Mouse (Mus musculus): ENCODE measurements around the gene Vmn2r7.
"Not testable (repeated sequence)": the region's sequence is repeated elsewhere in the genome, so short reads cannot be mapped to it uniquely, and the experiment has no call there.

Gene Vmn2r7

DNA sequence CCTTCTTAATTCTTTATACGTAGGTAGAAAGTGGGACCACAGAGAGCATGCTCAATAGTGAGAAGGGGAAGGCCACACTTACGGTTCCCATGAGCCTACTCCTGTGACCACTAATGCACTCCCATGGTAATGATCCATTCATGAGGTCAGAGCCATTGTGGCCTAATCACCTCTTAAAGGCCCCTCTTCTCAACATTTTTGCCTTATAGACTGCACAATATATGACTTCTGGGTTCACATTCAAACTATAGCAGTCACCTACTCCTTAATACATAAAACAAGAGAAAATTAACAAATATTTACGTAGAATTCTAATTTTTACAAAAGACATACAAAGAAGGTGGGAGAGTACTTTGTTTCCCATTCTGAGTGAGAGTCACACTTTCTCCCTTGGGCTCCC lies at the start of gene Vmn2r7:
Vmn2r7 (minus strand) TSS at position 101 of the 400 bp plus-strand sequence.
- not testable (repeated sequence) for DNase-seq

GRCm38 (mm10) chr3:64889725-64890124 lies 45.2 kb upstream of the Vmn2r7 start:
- DNase-seq = no peak

DNA sequence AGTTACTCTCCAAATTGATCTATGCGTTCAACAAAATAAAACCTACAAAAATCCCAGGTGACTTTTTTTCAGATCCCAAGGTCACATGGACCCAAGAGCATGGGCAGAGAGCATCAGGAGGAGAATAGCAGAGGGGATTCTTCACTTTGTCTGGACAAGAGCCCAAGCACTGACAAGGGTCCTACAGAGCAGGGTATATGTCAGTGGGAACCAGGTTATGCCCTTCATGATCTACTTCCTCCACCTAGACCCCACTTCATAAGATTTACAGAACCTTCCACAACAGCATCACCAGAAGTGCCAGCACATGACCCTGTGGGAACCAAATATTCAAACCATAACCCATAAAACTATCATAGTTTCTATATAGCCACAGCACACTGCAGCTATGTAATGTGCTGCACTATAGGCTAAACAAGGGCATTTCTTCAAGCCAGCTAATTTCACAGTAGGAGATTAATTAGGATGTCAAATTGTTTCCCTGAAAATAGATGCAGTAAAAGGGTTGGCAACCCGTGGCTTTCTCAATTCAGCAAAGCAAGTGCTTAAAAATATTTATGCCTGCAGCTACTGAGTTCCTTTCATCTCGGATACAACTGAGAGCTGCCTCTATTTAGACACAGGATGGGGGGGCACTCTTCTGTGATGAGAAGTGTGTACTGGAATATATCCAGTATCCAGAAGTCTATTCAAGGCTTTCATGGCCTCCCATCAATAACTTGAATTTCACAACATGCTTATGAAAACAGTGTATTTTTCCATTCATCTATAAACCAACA lies 33.8 kb upstream of the Vmn2r7 start:
- no peak for DNase-seq

DNA sequence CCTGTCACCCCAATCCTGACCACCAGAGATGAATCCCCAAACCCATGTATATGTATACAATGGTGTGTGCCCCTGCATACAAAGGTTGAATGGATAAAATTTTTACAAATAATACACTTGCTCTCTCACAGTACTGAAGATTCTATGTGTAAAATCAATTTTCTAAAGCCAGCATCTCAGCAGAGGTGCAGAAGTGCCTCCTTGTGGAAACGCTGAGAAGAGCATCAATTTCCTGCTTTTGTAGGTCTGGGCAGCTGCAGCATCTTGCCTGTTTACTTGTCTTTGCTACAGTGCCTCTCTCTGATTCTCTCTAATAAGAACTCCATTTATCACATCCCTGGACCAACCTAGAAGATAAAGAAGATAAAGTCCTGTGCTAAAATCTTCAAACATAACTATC lies 32.1 kb upstream of the Vmn2r7 start:
- DNase-seq = peak; percentile 2

DNA sequence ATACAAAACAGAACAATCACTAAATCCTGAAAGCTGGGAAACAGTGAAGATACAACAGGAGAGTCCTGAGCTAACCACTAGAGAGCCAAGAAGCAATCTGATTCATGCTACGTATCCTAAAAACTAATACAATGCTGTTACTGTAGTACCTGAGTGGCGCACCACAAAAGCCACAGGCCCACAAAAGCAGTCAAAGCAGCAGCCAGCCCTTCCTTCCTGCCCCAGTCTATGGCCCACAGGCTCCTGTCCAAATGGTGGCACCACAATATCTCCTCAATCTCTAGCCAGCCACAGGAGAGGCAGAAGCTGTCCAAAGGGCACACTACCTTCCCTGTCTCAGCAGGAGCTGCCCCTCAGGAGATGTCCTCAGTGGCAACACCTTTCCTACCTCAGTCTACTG lies 1.7 kb downstream of the Vmn2r7 start:
- no peak for DNase-seq

- DNase-seq = peak; percentile 58
Measured at GRCm38 (mm10) chr3:64842299-64842698, 2.3 kb downstream of the Vmn2r7 start.

- no peak for DNase-seq
Measured at GRCm38 (mm10) chr3:64831134-64831533, 13.4 kb downstream of the Vmn2r7 start.

DNA sequence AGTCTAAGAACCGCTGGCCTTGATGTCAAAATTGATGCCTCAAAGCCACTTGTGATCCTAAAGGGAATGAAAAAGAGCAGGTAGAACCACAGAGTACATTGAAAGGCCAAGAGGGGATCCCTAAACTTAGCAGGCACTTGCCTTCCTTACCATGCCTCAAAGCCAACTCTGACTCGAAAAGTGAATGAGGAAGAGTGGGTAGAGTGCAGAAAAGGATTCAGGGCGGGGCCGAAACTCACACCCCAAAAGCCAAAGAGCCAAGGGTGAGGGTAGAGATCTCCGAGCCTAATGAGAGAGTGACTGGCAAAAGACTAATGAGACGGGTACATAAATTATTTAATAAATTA lies 53.3 kb downstream of the Vmn2r7 start:
- DNase-seq = no peak

- DNase-seq = peak; percentile 73
Measured at GRCm38 (mm10) chr3:64790509-64791244, 53.9 kb downstream of the Vmn2r7 start.

- DNase-seq = no peak
Measured at GRCm38 (mm10) chr3:64782901-64783300, 61.7 kb downstream of the Vmn2r7 start.

GRCm38 (mm10) chr3:64772132-64772531 lies 72.4 kb downstream of the Vmn2r7 start:
- no peak for DNase-seq

DNA sequence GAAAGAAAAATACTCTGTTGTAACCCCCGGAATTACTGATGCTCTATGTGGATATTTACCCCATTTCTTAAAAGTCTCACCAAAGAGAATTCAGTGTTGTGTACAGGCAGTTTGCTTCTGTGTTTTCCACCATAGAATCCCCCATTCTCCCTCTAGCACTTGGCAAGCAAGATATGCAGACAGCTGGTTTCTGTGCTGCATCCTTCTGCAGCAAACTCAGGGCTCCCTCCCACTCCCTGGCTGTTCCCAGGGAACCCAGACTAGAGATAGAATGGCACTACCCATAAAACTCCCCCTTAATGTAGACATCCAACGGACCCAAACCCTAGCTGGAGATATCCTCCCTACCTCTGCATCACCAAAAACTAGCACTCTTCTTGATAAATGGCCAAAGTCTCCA lies 88.4 kb downstream of the Vmn2r7 start:
- no peak for DNase-seq

DNA sequence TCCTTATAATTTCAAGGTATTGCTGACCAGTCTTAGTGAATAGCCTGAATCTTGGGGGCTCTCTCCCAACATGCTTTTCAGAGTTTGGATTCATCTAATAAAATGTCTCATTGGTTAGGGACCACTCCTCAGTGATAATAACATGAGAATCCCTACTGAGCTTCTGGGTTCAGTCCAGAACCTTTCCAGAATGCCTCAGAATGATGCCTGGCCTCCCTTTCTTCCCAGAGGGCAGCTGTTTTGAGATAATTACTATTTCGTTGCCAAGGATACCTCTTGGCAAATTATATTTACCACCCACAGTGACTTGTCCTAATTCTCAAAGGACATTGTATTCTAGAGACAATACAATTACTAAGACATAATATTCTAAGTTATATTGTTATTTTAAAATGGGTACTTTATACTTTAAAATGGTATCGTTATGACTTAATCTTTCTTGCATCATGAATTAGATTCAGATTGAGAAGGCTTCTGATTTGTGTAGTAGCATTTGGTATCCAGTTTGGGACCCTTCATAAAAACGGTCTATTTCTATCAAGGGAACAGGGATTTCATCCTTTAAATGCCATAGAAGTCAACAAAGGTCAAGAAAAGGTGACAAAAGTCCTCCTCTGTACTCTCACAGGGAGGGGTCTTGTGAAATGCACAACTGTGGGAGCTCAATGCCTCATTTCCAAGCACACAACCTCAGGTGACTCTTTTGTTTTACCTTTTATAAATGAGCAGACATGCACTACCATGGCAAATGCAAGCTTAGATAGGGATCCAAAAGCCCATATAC lies 117.2 kb downstream of the Vmn2r7 start:
- DNase-seq = not testable (repeated sequence)

DNA sequence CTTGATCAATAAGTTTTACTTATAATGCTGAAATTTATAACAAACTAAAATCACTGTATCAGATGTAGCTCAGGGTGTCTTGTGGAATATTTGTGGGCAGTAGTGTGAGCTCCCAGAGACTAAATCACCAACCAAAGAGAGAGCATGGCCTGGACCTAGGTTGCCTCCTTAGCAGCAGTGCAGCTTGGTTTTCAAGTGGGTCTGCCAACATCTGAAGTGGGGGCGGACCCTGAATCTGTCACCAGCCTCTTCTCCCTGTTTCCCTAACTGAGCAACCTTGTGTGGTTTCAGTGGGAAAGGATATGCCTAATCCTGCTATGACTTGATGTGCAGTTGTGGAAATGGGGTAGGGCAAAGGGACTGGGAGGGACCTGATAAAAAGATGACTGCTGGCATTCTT lies 118.8 kb downstream of the Vmn2r7 start:
- not testable (repeated sequence) for DNase-seq

GRCm38 (mm10) chr3:64676069-64676468 lies 168.5 kb downstream of the Vmn2r7 start:
- DNase-seq = not testable (repeated sequence)
